Mouse (Mus musculus) macrophage (primary cell): ENCODE data around the gene Fam114a1. TPM values are rescaled to one million over a fixed set of nuclear protein-coding genes. Genes with fewer than 3 reads are reported as not detected.

Experiments
- H3K27ac ChIP-seq: fragments of 350-480 bp; formaldehyde crosslinking; 2 replicates; pipeline ENCODE4 v1.9.0; 2021
- H3K36me3 ChIP-seq: fragments of 350-480 bp; formaldehyde crosslinking; 2 replicates; pipeline ENCODE4 v1.9.0; 2021; ENCODE audit errors: inconsistent target
- H3K4me3 ChIP-seq: fragments of 350-480 bp; formaldehyde crosslinking; 2 replicates; pipeline ENCODE4 v1.9.0; 2021; ENCODE audit errors: inconsistent target
- H3K79me2 ChIP-seq: fragments of 350-480 bp; formaldehyde crosslinking; 2 replicates; pipeline ENCODE4 v1.9.0; 2021; ENCODE audit errors: inconsistent target
- whole genome bisulfite sequencing: methylation state at CpG from one replicate; pipeline ENCODE4 v1.1.7; 2026; ENCODE audit warnings: inconsistent platforms; ENCODE audit not compliant: missing documents; 5-methylcytosine and 5-hydroxymethylcytosine counted together
- polyA plus RNA-seq: library from polyadenylated mRNA; stranded (reverse); fragments of 250-400 nt; gene quantifications from 3 replicates; pipeline ENCODE4 v1.2.4, GENCODE M21; 2018; ENCODE audit warnings: inconsistent platforms

Gene Fam114a1
- polyA plus RNA-seq, 1 experiment from 2014 or later, result 16.6 TPM

DNA sequence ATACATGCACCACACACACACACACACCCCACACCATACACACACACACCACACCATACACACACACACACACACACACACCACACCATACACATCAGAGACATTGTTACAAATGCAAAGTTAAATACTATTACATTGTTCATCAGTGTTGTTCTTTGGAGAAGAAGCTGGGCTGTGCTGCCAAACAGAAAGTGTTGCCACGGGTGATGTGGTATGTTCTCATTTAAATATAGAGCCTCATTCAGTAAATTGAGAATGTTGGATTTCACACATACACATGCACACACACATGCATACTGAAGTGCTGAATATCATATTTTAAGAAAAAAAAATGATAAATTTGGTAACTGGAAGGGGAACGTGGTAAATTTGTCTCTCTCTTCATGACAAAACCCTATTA lies 54.8 kb downstream of the Fam114a1 start:
- Histone ChIP-seq H3K36me3 (peaks cover 24% of the 10 kb centered on the region), H3K4me3 (no peak overlapping the region), H3K79me2 (no peaks in the 10 kb centered on the region), H3K27ac (no peak overlapping the region)
- WGBS, result 79% methylated on average over 2 of the region's 2 CpGs

DNA sequence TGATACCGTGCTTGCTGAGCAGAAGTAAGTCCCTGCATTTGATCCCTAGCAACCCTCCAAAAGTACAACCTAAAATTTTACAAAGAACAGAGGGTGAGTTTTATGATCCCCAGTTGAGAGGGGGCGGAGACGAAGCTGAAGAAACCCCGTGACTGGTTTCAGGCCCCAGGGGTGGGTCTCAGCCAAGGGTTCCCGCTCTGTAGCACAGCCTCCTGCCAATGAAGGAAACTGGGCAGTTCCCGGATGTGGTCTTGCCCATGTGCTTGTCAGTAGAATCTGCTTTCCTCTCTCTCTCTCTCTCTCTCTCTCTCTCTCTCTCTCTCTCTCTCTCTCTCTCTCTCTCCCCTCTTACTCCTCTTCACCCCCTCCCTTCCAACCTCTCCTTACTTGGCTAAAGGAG lies 56.0 kb downstream of the Fam114a1 start:
- Histone ChIP-seq H3K27ac (no peak overlapping the region), H3K36me3 (peaks cover 36% of the 10 kb centered on the region), H3K79me2 (no peaks in the 10 kb centered on the region), H3K4me3 (no peak overlapping the region)
- WGBS, result 27% methylated on average over 6 of the region's 6 CpGs

DNA sequence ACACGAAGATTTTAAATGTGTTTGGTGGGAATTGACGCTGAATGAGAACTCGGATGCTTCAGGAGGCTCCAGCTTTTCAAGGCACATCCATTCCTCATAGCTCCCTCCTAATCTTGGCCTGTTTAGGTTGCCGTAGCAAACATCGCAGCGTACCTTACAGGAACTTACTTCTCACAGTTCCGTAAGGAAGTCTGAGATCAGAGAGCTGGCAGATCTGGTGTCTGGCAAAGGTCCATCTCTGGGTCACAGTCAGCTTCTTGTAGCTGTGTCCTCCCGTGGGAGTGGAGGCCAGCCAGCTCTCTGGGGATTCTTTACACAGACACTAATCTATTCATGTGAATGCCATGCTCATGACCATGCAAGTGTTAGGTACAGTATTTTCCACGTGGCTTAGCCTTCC lies 56.9 kb downstream of the Fam114a1 start:
- Histone ChIP-seq H3K36me3 (peaks cover 39% of the 10 kb centered on the region), H3K79me2 (no peaks in the 10 kb centered on the region), H3K27ac (no peak overlapping the region), H3K4me3 (no peak overlapping the region)
- WGBS, result 63% methylated on average over 9 of the region's 9 CpGs

DNA sequence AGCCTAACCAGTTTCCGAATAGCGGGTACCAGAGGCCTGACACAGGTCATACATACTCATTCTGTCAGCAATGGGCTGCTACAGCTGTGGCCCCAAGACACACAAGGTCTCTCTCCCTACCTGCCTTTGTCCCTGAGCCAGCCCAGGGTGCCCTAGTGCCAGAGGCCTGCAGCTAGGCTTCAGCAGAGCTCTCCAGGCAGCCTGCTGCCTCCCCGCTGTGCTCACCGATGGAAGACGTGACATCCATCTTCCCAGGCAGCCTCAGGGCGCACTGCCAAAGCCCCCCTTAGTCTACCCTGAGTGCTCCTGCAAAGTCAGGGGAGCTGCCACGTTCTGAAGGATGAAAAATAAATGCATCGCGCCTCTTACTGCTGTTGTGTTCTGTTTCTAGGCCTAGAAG lies 58.1 kb downstream of the Fam114a1 start:
- Histone ChIP-seq H3K36me3 (peaks cover 41% of the 10 kb centered on the region), H3K27ac (no peak overlapping the region), H3K79me2 (no peaks in the 10 kb centered on the region), H3K4me3 (no peak overlapping the region)
- 89% methylated on average over 9 of the region's 9 CpGs for WGBS

DNA sequence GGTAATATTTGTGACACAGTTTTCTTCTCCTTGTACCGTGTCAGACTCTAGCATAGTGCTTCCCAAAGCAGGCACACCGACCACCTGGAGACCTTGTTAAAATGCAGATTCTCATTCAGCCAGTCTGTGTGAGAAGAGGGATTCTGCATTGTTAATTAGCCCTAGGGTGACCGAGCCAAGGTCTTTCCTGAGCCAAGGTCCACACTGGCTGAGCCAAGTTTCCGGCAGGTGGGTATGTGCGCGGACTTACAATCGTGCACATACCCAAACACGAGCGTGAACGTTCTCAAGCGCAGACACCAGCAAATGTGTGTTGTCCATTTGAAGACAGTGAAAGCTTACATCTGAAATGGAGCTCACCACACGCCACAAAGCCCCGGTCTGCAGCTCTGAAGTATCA lies 66.7 kb downstream of the Fam114a1 start:
- Histone ChIP-seq H3K4me3 (no peak overlapping the region), H3K36me3 (peaks cover 33% of the 10 kb centered on the region), H3K27ac (no peak overlapping the region), H3K79me2 (no peaks in the 10 kb centered on the region)
- WGBS, result 97% methylated on average over 12 of the region's 13 CpGs

DNA sequence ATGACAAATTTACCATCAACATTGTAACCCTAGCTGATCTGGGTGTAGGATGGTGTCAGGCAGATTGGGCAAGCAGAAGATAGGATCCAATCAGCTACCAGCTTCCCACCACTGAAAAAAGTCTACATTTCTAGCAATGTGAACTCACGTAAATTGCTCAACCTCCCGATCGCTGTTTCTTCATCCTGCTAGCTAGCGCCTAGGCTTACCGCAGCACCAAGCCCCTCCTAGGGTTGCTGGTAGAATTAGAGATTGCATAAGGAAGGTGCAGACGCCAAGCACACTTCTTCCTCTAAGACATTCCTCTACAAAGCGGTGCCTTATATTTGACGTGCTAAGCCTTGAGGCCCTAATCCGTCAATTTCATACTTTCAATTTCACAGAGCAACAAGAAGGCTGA lies 68.4 kb downstream of the Fam114a1 start:
- 16% methylated on average over 9 of the region's 9 CpGs for WGBS
- Histone ChIP-seq H3K79me2 (no peaks in the 10 kb centered on the region), H3K36me3 (peaks cover 17% of the 10 kb centered on the region; the same call in 1 of the 2 replicates), H3K4me3 (no peak overlapping the region), H3K27ac (no peak overlapping the region)

DNA sequence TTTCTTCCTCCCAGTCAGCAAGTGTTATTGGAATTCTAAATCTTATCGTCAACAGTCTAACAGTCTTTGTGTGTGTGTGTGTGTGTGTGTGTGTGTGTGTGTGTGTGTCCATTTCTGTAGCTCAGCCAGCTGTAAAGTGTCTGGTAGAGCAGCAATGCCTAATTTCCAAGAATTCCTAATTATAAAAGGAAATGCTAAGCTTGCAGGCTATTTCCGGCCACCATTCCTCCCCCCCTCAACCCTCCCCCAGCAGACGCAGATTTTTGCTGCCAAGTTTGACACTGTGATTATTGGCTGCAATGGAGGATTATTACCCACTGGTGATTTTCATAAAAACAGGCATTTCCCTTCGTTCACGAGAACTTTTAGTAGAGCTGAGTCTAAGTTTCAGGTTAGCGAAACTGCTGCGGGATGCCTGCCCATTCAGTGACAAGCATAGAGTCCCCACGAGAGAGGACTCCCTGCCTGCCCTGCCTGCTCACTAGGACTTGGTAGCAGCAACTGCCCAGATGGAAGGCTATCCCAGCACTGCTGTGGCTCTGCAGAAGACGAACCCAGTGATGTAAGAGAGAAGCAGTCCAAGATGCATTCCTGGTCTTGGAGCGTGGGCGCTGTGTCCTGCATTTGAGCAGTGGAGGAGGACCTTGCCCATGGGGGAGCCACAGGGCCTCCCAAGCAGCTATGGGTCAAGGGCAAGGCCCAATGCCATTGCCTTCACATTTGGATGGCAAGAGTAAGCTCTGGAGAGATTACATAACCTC lies 69.1 kb downstream of the Fam114a1 start:
- Histone ChIP-seq H3K79me2 (no peaks in the 10 kb centered on the region), H3K4me3 (no peak overlapping the region), H3K27ac (no peak overlapping the region), H3K36me3 (peaks cover 12% of the 10 kb centered on the region; the same call in 1 of the 2 replicates)
- 85% methylated on average over 10 of the region's 11 CpGs for WGBS

DNA sequence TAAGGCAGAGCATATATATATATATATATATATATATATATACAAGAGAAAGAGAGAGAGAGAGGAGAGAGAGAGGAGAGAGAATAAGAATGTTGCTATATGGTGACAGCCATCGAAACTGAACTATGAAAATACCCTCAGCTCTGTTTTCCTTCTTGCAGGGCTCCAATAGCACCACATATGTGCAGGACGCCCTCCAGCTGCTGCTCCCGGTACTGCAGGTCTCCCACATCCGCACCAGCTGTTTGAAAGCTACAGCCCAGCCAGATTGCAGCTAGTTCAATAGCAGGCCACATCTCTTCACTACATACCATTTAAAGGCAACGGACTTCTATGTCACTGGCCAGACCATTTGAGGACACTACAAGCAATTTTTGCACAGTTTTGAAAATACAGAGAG lies 70.6 kb downstream of the Fam114a1 start:
- H3K79me2 ChIP-seq, result no peaks in the 10 kb centered on the region
- 84% methylated on average over 4 of the region's 5 CpGs for WGBS
- H3K4me3 ChIP-seq, result no peak overlapping the region
- H3K36me3 ChIP-seq, result peaks cover under 1% of the 10 kb centered on the region; the same call in 1 of the 2 replicates
- H3K27ac ChIP-seq, result no peak overlapping the region

DNA sequence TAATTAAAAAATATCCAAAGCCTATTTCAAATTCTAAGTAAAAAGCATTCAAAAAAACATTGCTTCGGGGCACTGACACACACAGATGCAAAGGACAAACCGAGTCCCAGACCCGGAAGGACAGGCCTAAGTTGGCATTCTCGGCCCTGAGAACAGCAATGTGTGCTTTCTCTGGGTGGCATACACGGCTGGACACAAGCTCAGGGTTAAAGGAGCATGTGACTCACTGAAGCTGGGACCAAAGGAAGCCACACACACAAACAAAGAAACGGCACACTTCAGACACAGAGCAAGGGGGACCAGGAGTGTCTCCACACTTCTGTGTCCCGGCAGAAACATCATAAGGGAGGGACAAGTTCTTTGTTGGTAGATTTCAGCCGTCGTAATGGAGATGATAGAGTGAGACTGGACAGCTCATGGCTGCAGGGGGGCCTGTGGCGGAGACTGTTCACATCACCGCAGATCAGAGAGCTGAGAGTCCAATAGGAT lies 73.6 kb downstream of the Fam114a1 start:
- Histone ChIP-seq H3K36me3 (no peaks in the 10 kb centered on the region; the same call in 1 of the 2 replicates), H3K79me2 (no peaks in the 10 kb centered on the region), H3K4me3 (no peak overlapping the region), H3K27ac (no peak overlapping the region)
- 87% methylated on average over 11 of the region's 11 CpGs for WGBS

DNA sequence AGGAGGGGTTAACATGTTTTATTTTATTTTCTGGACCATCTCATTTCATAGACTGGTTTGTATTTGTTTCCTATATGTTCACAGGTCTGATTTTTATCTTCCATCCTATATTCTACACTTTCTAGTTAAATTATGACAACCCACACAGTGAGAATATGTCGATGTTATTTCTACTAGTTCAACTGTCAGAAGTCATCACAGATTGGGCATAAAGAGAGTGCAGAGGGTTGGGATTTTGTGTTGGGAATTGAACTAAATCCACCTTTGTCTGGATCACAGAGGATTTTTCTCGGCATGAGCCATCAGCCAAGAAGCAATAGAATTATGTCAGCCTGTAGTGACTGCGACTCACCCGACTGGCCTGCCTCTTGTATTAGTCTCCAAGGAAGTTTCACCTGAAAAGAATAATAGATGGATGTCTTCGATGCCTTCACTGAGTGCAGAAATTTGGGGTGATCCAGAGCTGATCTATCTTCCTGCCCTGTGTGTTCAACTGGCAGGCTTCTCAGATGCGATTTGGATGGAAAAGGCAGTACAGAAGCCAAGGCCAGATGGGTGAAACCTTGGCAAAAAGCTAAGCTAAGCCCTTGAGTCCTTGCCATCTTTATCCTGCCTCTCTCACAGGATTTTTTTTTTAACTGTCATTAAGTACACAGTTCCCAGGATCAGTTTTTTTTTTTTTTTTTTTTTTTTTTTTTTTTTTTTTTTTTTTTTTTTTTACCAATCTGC lies 75.9 kb downstream of the Fam114a1 start:
- H3K79me2 ChIP-seq, result no peaks in the 10 kb centered on the region
- WGBS, result 92% methylated on average over 6 of the region's 6 CpGs
- no peak overlapping the region for H3K4me3 ChIP-seq
- H3K36me3 ChIP-seq, result no peaks in the 10 kb centered on the region
- no peak overlapping the region for H3K27ac ChIP-seq

DNA sequence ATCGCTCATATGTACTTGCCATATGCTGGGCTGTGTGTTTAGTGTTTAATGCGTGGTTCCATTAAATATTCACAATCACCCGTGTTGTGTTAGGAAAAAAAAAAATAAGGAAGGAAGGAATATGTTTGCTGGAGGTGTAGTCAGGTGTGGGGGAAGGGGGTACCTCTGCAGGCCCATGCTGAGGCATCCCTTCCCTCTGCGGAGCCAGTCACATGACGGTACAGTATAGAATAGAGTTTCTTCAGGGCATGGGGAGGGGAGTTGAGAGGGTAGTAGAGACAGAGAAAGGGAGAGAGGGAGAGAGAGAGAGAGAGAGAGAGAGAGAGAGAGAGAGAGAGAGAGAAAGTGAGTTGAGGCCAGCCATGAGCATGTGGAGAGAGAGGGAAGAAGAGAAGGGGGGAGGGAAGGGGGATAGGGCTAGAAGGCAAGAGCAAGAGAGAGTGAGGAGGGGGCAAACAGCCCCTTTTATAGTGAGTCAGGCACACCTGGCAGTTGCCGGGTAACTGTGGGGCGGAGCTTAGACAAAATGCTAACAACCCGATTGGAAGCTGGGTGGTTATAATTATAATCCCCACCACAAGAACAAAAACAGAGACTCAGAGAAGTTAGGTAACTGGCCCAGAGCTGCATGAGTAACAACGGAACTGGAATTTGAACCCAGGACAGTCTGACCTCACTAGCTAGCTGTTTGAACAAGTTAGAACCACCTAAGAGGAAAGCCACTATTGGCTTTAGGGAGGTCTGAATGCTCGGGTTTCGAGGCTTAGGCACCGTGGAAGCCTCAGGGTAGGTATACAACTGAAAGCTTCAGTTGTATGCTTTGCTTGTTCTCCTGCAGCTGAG lies 76.8 kb downstream of the Fam114a1 start:
- Histone ChIP-seq H3K36me3 (no peaks in the 10 kb centered on the region), H3K4me3 (no peak overlapping the region), H3K79me2 (no peaks in the 10 kb centered on the region), H3K27ac (no peak overlapping the region)
- 87% methylated on average over 10 of the region's 12 CpGs for WGBS

DNA sequence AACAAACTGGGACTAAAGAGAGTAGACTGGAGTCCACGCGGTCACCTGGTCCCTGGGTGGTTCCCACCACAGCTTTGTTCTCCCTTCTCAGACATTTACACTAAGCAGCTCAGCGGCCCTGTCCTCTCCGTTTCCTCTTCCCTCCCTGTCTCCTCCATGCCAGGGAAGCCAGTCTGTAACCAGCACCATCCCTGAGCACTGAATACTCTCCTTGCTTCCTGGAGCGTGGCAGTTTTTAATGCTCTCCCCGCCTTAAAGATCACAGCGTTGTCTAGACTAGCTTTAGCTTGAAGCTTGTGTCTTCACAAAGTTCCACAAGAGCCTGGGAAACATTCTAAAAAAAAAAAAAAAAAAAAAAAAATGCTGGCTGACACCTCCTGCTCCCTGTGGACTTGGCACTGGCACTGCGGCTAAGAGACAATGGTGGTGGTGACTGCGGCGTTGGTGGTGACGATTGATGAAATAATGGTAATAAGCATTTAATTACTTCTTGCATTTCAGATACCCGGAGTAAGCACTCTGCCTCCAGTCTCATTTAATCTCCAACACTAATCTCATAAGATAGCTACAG lies 77.5 kb downstream of the Fam114a1 start:
- Histone ChIP-seq H3K4me3 (no peak overlapping the region), H3K27ac (no peak overlapping the region), H3K36me3 (no peaks in the 10 kb centered on the region), H3K79me2 (no peaks in the 10 kb centered on the region)
- WGBS, result 94% methylated on average over 12 of the region's 12 CpGs

DNA sequence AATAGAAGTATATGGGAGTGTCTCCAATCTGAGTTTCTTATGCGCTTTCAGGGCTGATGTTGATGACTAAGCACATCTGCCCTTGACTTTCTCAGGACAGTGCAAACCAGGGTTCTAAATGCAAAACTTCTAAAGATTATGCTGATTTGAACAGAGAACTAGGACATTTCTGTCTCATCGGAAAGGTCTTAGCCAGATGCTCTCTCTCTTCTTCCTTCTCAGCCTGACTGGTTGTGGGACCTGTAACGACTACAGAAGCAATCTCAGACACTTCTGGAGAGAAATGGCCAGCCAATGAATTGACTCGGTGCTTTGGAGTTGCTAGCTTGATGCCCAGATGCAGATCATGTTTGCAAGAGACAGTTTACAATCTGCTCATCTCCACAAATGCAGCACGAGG lies 80.0 kb downstream of the Fam114a1 start:
- 85% methylated on average over 5 of the region's 5 CpGs for WGBS
- no peak overlapping the region for H3K27ac ChIP-seq

DNA sequence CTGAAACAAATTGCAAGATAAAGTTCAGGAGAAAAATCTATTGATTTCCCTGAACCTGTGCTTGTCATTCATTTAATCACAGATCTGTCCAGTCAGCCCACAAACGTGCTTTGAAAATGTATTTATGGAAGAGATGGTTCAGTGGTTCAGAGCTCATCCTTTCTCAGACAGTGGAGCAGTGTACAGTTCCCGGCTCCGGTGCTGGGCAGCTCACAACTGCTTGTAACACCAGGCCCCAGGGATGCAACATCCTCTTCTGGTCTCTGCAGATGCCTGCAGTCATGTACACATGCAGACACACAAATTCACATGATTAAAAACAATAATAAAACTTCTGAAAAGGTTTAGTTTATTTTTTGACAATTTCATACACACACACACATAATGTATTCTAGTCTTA lies 81.6 kb downstream of the Fam114a1 start:
- Histone ChIP-seq H3K27ac (no peak overlapping the region), H3K4me3 (no peak overlapping the region), H3K79me2 (no peaks in the 10 kb centered on the region), H3K36me3 (no peaks in the 10 kb centered on the region)
- 91% methylated on average over 3 of the region's 3 CpGs for WGBS

More for the DNA sequence above, 80.0 kb downstream of the Fam114a1 start:
- Histone ChIP-seq H3K36me3 (no peaks in the 10 kb centered on the region), H3K4me3 (no peak overlapping the region), H3K79me2 (no peaks in the 10 kb centered on the region)
